Mouse (Mus musculus): ENCODE results near the gene Tmem221. TPM values are rescaled to one million over a fixed set of nuclear protein-coding genes. Genes with fewer than 3 reads are reported as not detected.

Gene Tmem221
- total RNA-seq, 2 experiments from 2014 or later: not detected

- no peak for ATAC-seq (replicated peaks; ENCODE audit: poor library complexity)
Measured at GRCm38 (mm10) chr8:71579476-71579875, 20.8 kb upstream of the Tmem221 start.

GRCm38 (mm10) chr8:71579009-71579408 lies 20.3 kb upstream of the Tmem221 start:
- no peak for ATAC-seq (replicated peaks; ENCODE audit: poor library complexity)

DNA sequence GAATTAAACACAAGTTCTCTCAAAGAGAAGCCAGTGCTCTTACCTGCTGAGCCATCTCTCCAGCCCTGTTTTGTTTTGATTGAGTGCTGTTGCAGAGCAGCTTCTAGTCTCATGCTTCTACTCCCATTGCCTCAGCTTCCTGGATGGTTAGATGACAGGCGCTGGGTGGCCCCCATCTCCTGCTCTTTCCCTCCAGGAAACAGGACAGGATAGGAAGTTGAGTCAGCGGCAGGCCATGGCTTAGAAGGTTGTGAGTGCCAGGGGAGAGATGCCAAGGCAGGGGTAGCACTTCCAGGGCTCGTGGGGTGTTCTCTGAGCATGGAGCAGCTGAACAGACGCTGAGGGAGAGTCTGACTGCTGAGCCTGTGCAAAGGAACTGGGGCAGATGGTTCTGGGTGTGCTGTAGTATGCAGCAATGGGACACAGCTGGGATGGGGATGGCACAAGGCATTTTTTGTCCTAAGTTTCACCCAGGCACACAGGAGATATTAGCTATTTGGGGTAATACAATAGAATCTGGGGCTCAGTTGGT lies 19.3 kb upstream of the Tmem221 start:
- ATAC-seq (replicated peaks; ENCODE audit: poor library complexity): no peak

DNA sequence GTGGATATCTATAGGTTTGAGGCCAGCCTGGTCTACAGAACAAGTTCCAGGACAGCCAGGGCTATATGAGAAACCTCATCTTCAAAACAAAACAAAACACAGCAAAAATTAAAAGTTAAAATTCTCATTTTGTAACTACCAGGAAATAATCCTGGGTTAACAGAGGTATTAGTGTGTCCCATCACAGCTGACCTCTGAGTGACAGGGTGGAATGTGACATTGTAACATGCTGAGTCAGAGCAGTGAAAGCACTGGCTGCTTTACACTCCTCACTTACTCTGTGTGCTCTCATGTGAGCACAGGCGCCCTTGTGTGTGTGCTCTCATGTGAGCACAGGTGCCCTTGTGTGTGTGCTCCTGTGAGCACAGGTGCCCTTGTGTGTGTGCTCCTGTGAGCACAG lies 16.3 kb upstream of the Tmem221 start:
- ATAC-seq (replicated peaks; ENCODE audit: poor library complexity): no peak

- ATAC-seq (replicated peaks; ENCODE audit: poor library complexity): no peak
Measured at GRCm38 (mm10) chr8:71574426-71574825, 15.8 kb upstream of the Tmem221 start.

GRCm38 (mm10) chr8:71572847-71573633 lies 14.4 kb upstream of the Tmem221 start:
- ATAC-seq (replicated peaks; ENCODE audit: poor library complexity): no peak

- ATAC-seq (replicated peaks; ENCODE audit: poor library complexity): no peak
Measured at GRCm38 (mm10) chr8:71572077-71572476, 13.4 kb upstream of the Tmem221 start.

GRCm38 (mm10) chr8:71570291-71570954 lies 11.8 kb upstream of the Tmem221 start:
- ATAC-seq (replicated peaks; ENCODE audit: poor library complexity): peak; percentile 79

DNA sequence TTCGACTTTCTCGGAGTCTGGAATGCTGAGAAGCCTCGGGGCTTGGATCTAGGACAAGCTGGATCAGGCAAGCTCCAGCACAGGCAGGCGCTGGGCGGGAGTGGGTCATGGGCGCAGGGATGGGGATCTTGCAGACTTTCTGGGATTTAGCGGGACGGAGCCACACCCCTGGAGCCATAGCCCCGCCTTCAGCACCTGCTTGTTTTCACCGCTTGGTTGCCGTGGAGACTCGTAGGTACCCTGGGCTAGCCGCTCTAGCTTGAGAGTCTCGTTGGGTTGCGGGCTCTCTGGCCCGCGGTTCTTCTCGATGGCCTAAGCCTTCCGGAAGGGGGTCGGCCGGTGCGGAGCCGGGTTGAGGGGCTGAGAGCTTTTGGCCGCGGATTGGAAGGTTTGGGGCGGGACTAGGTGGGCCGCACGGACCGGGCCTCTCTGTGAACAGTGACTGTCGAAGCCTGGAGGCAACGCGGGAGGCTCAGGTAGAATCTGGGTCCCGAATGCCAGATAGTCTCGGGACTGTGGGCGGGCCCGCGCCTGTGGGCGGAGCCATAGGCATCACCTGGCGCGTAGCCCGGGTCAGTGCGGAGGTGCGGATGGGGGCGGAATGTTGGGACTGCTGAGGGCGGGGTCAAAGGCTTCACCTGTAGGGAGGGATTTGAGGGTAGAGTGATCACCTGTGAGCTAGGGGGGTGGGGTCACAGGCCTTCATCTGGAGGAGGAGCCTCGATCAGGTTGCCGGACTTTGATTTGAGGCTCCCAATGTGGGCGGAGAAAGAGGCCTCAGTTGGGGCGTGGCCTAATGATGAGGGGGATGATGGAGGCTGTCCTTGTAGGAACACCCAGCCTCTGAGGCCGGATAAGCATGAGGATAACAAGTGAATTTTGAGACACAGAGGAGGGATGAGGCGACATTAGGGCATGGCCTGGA lies 11.0 kb upstream of the Tmem221 start:
- ATAC-seq (replicated peaks; ENCODE audit: poor library complexity): peak; percentile 62

GRCm38 (mm10) chr8:71568941-71569340 lies 10.3 kb upstream of the Tmem221 start:
- no peak for ATAC-seq (replicated peaks; ENCODE audit: poor library complexity)

DNA sequence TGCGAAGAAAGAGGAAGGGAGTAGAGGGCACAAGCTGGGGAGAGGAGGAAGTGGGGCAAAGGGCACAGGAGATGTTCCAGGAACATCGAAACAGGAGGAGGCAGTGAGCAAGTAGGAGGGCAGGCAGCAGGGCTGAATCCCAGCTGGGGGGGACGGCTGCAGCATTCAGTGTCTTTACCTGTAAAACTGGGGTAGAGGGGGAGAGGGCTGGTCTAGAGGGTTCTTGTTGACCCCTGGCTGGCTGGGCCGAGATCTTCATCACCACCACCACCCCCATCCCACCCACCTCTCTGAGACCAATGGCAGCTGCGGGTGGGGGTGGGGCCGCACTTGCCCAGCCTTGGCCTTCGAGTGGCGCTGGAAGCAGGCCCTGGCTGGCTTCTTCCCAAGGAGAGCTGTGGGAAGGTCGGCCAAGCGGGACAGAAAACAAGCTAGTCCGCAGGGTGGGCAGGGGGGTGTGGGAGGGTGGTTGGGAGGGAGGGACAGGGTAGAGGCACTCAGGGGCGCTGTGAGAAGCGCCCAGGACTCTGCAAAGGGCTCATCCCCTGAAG lies 9.8 kb upstream of the Tmem221 start, which contains the start of gene Slc27a1:
Slc27a1 (plus strand) TSS at position 496 of the 551 bp plus-strand sequence.
- peak; percentile 22 for ATAC-seq (replicated peaks; ENCODE audit: poor library complexity)

DNA sequence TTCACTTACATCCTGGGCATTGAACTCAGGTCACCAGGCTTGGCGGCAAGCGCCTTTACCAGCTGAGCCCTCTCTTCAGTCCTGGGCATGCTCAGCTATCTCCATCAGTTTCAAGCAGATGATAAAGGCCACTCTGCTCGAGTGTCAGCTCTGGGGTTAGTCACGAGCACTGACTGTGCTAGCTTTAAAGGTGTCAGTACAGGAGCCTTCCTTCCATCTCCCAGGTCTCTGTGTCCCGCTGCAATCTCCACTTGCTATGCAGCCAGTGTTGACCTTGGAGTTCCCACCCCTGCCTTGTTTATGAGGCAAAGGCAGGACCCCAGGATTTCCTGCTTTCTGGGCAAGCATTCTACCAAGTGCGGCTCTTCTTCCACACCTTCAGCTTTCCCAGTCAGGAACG lies 8.9 kb upstream of the Tmem221 start:
- no peak for ATAC-seq (replicated peaks; ENCODE audit: poor library complexity)

DNA sequence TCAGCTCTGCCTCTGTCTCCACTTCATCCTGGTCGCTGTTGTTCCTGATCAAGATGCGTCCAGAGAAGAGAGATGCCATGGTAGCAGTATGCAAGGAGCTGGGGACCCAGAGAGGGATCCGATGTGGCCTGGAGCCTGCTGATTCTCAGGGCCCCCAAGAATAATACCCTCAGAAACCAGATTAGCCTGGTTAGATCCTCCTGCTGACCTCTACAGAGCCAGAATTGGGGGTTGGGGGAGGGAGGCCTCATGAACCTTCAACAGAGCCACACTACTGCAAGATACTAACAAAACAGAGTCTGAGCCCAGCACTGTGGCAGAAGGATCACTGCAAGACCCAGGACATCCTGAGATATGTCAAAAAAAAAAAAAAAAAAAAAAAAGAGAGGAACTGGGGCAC lies 7.8 kb upstream of the Tmem221 start, which contains the start of gene Nxnl1:
Nxnl1 (minus strand) TSS at position 101 of the 400 bp plus-strand sequence.
- no peak for ATAC-seq (replicated peaks; ENCODE audit: poor library complexity)

GRCm38 (mm10) chr8:71563992-71564391 lies 5.3 kb upstream of the Tmem221 start:
- ATAC-seq (replicated peaks; ENCODE audit: poor library complexity): no peak

DNA sequence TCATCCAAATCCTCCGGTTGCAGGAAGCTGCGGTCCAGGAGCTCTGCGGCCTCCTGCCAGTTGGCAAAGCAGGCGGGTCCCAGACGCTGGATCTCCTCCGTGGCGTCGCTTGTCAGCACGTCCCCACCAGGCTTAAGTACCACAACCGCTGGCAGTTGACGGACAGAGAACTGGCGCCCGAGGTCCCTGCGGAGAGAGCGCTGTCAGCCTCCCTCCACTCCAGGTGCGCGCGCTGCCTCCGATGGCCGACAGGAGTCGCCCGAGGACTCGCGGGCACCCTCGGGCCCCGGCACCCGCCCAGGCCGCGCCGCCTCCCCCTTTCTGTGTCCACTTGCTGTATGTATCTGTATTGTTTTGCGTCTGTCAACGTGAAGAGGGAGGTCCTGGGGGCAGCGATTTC lies 4.1 kb upstream of the Tmem221 start:
- peak; percentile 73 for ATAC-seq (replicated peaks; ENCODE audit: poor library complexity)

DNA sequence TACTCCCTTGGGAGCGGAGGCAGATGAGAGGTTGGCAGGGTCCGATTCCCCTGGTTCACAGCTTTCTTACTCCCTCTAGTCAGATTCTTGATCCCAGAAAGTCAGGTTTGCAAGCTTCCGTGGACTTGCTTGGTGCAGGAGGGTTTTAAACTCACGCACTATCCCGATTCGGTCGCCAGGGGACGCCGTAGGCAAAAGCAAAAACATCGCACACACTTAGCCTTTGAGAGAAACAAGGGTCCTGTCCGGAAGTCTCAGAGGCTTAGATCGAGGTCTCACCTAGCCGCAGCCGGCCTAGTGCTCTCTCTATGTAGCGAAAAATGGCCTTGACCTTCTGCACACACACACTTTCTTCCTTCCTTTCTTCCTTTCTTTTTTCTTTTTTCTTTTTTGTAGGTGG lies 2.7 kb upstream of the Tmem221 start:
- ATAC-seq (replicated peaks; ENCODE audit: poor library complexity): peak; percentile 59

- ATAC-seq (replicated peaks; ENCODE audit: poor library complexity): no peak
Measured at GRCm38 (mm10) chr8:71560765-71561164, 2.1 kb upstream of the Tmem221 start.

DNA sequence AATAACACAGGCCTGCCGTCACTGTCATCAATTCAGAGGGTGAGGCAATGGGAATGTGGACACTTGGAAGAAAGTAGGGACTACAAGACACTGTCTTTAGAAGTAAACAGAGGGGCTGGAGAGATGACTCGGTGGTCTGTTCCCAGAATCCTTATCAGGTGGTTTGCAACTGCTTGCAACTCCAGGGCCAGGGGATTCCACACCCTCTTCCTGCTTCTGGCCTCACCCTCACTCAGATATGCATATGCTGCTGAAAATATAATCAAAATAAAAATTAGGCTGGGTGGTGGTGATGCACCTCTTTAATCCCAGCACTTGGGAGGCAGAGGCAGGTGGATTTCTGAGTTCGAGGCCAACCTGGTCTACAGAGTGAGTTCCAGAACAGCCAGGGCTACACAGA lies 1.4 kb upstream of the Tmem221 start:
- no peak for ATAC-seq (replicated peaks; ENCODE audit: poor library complexity)

GRCm38 (mm10) chr8:71558958-71559690 lies 453 bp upstream of the Tmem221 start:
- ATAC-seq (replicated peaks; ENCODE audit: poor library complexity): peak; percentile 72

DNA sequence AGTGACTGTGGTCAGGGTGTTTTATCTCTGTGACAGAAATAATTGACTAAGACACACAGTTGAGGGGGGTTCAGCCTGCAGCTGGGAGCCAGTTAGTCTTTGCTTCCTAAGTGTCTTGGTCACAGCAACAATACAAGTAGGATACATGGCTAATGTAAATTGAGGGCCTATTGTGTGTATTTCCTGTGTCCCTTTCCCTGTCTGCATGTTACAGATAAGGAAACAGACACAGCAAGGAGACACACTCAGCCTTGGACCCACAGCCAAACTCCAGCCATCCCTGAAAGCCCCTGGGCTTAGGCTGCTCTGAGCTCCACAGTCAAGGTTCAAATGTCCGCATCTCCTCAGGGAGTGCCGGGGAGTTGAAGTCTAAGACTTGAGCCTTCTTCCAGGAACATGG lies 4.0 kb downstream of the Tmem221 start:
- ATAC-seq (replicated peaks; ENCODE audit: poor library complexity): no peak
